Mouse (Mus musculus): ENCODE results near the gene Cdr2.
"Not testable (repeated sequence)": the region's sequence is repeated elsewhere in the genome, so short reads cannot be mapped to it uniquely, and the experiment has no call there.

Gene Cdr2

GRCm38 (mm10) chr7:120982200-120982841 is at the start of gene Cdr2, which contains the start of gene Mfsd13b:
Cdr2 (minus strand) TSS chr7:120982312.
Mfsd13b (plus strand) TSS chr7:120982509.
- POLR2A ChIA-PET = interaction anchor here in 3 of 4 experiments (0.6 to 3.3 kb wide), 72 partner anchors 8 to 1983 kb away, joined by 3 to 27 read pairs (median 4); partner anchors contain the start of genes Mettl9 (in 2 of the 3), Polr3e (in 2 of the 3), Uqcrc2 (in 2 of the 3) and Usp31 (in 1 of the 3)
- CTCF ChIA-PET = interaction anchor here in 1 of 4 experiments (1.0 kb wide), 1 partner anchor 147 kb away, joined by 4 read pairs; no protein-coding TSS in a partner anchor

- CTCF ChIA-PET, POLR2A ChIA-PET: not testable (repeated sequence)
Measured at GRCm38 (mm10) chr7:121029947-121030346, 47.8 kb upstream of the Cdr2 start.

GRCm38 (mm10) chr7:121026300-121026699 is 44.2 kb upstream of the Cdr2 start:
- CTCF ChIA-PET = interaction anchor here in 1 of 4 experiments (0.6 kb wide), 1 partner anchor 31 kb away, joined by 3 read pairs; no protein-coding TSS in a partner anchor
- POLR2A ChIA-PET = interaction anchor here in 1 of 4 experiments (1.3 kb wide), 1 partner anchor 9 kb away, joined by 4 read pairs; no protein-coding TSS in a partner anchor

- POLR2A ChIA-PET = interaction anchor here in 2 of 4 experiments (1.0 to 1.4 kb wide), 3 partner anchors 8 to 12 kb away, joined by 3 to 4 read pairs (median 4); no protein-coding TSS in a partner anchor
- CTCF ChIA-PET = interaction anchor here in 1 of 4 experiments (0.7 kb wide), 1 partner anchor 1639 kb away, joined by 3 read pairs; no protein-coding TSS in a partner anchor
Measured at GRCm38 (mm10) chr7:121025221-121026008, 43.3 kb upstream of the Cdr2 start.

- ChIA-PET CTCF (interaction anchor here in 1 of 4 experiments (1.0 kb wide), 1 partner anchor 532 kb away, joined by 3 read pairs; no protein-coding TSS in a partner anchor), POLR2A (interaction anchor here in 1 of 4 experiments (1.2 kb wide), 1 partner anchor 15 kb away, joined by 4 read pairs; no protein-coding TSS in a partner anchor)
Measured at GRCm38 (mm10) chr7:121020277-121020676, 38.2 kb upstream of the Cdr2 start.

- POLR2A ChIA-PET = no interaction called here
- CTCF ChIA-PET = no interaction called here
Measured at GRCm38 (mm10) chr7:121018778-121019177, 36.7 kb upstream of the Cdr2 start.

- ChIA-PET POLR2A (interaction anchor here in 1 of 4 experiments (3.7 kb wide), 1 partner anchor 19 kb away, joined by 15 read pairs; the partner anchor contains the start of gene Mettl9), CTCF (interaction anchor here in 2 of 4 experiments (0.6 to 1.1 kb wide), 2 partner anchors 179 to 188 kb away, joined by 3 read pairs; no protein-coding TSS in a partner anchor)
Measured at GRCm38 (mm10) chr7:121014486-121014885, 32.4 kb upstream of the Cdr2 start.

GRCm38 (mm10) chr7:121011794-121012689 is 29.9 kb upstream of the Cdr2 start:
- POLR2A ChIA-PET = interaction anchor here in 3 of 4 experiments (0.6 to 3.7 kb wide), 7 partner anchors 11 to 379 kb away, joined by 3 to 15 read pairs (median 3); partner anchors contain the start of genes Mfsd13b (in 2 of the 3), Cdr2 (in 1 of the 3) and Mettl9 (in 1 of the 3)
- CTCF ChIA-PET = interaction anchor here in 2 of 4 experiments (0.5 to 0.7 kb wide), 4 partner anchors 147 to 931 kb away, joined by 3 to 6 read pairs (median 3); no protein-coding TSS in a partner anchor

GRCm38 (mm10) chr7:121003793-121004418 is 21.8 kb upstream of the Cdr2 start:
- POLR2A ChIA-PET = no interaction called here
- CTCF ChIA-PET = interaction anchor here in 1 of 4 experiments (0.6 kb wide), 1 partner anchor 515 kb away, joined by 5 read pairs; no protein-coding TSS in a partner anchor

- POLR2A ChIA-PET = interaction anchor here in 1 of 4 experiments (0.6 to 1.9 kb wide), 2 partner anchors 20 to 127 kb away, joined by 3 to 4 read pairs; partner anchors contain the start of genes Cdr2 and Mfsd13b
- CTCF ChIA-PET = no interaction called here
Measured at GRCm38 (mm10) chr7:121002407-121002928, 20.4 kb upstream of the Cdr2 start.

GRCm38 (mm10) chr7:121001879-121002278 is 19.8 kb upstream of the Cdr2 start:
- ChIA-PET CTCF (no interaction called here), POLR2A (interaction anchor here in 1 of 4 experiments (1.9 kb wide), 1 partner anchor 20 kb away, joined by 4 read pairs; the partner anchor contains the start of genes Cdr2 and Mfsd13b)

- ChIA-PET POLR2A (interaction anchor here in 1 of 4 experiments (1.0 to 2.4 kb wide), 3 partner anchors 12 to 39 kb away, joined by 3 to 6 read pairs (median 5); partner anchors contain the start of genes Cdr2 and Mfsd13b), CTCF (interaction anchor here in 2 of 4 experiments (0.7 to 0.8 kb wide), 3 partner anchors 14 to 120 kb away, joined by 3 to 5 read pairs (median 5); no protein-coding TSS in a partner anchor)
Measured at GRCm38 (mm10) chr7:121000065-121000822, 18.1 kb upstream of the Cdr2 start.

GRCm38 (mm10) chr7:120999021-120999530 is 17.0 kb upstream of the Cdr2 start:
- ChIA-PET CTCF (no interaction called here), POLR2A (interaction anchor here in 1 of 4 experiments (1.6 to 2.4 kb wide), 2 partner anchors 17 to 41 kb away, joined by 5 to 6 read pairs; partner anchors contain the start of genes Cdr2 and Mfsd13b)

- ChIA-PET CTCF (no interaction called here), POLR2A (interaction anchor here in 3 of 4 experiments (0.7 to 1.8 kb wide), 5 partner anchors 9 to 650 kb away, joined by 3 to 8 read pairs (median 4); partner anchors contain the start of genes Cdr2 (in 3 of the 3) and Mfsd13b (in 3 of the 3))
Measured at GRCm38 (mm10) chr7:120991191-120991590, 9.1 kb upstream of the Cdr2 start.

- POLR2A ChIA-PET = interaction anchor here in 3 of 4 experiments (0.6 to 3.3 kb wide), 39 partner anchors 8 to 1036 kb away, joined by 3 to 27 read pairs (median 5); partner anchors contain the start of genes Mettl9 (in 1 of the 3), Polr3e (in 1 of the 3) and Uqcrc2 (in 1 of the 3)
- CTCF ChIA-PET = no interaction called here
Measured at GRCm38 (mm10) chr7:120982968-120983367, 856 bp upstream of the Cdr2 start.
